Mouse (Mus musculus): ENCODE results near the gene Cbx6. TPM values are rescaled to one million over a fixed set of nuclear protein-coding genes. Genes with fewer than 3 reads are reported as not detected.

Cbx6 gene
- polyA plus RNA-seq, 1 experiment from 2014 or later = 31.2 TPM

DNA sequence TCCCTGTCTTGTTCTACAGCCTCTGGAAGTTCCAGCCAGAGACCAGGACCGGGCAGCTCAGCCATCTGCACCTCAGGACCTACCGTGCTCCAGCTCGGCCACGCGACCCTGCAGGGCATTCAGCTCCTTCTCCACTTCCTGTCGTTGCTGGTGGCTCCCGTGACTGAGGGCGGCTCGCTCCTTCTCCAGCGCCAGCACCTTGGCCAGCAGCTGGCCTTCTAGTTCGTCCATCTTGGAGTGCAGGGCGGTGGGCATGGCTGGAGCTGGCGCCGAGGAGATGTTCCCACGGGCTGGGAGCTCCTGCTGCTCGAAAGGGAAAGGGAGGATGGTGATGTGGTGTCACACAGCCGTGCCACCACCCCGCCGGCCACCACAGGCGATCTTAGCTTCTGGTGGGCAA is 40.3 kb downstream of the Cbx6 start:
- DNase-seq (ENCODE audit: low spot score) (no peak), ATAC-seq (replicated peaks; ENCODE audit: low FRiP score) (no peak)
- H3K9ac ChIP-seq (ENCODE audit: low read length) = no peak overlapping the region; the same call in 1 of the 2 replicates
- H3K9me3 ChIP-seq (ENCODE audit: control insufficient read depth, low read length) = no peaks in the 10 kb centered on the region
- no peak overlapping the region for H3K4me3 ChIP-seq (ENCODE audit: low read depth, low read length)
- no peak overlapping the region for H3K4me2 ChIP-seq (ENCODE audit: low read depth, low read length, severe bottlenecking)
- WGBS = 39% methylated on average over 20 of the region's 20 CpGs
- H3K27ac ChIP-seq (ENCODE audit: low read depth, low read length) = no peak overlapping the region
- H3K4me1 ChIP-seq (replicated peaks; ENCODE audit: control insufficient read depth, insufficient read depth, low read length) = 0 out of 2 replicates have a peak, but pooled peaks cover 2% of the 10 kb centered on the region
- H3K36me3 ChIP-seq (ENCODE audit: control insufficient read depth, insufficient read depth, low read length) = no peaks in the 10 kb centered on the region
- H3K27me3 ChIP-seq (ENCODE audit: control insufficient read depth, insufficient read depth, low read length) = no peaks in the 10 kb centered on the region

DNA sequence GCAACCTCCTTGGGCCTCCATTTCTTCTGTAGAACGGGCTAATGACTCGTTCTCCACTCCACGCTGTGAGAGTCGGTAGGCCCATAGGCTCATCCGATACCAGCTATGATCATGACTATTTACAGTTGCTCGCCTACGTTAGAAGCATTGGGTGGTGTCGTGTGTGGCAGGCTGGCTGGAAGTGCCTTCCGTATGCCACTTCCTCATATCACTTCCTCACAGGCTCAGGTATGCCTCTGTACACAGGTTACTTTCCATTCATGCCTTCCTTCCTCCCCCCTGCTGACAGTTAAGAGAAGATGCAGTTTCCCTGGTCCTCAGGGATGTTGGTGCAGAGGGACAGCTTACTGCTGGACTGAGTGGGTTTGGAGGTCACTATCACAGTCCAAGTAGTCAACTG is 41.4 kb downstream of the Cbx6 start:
- Histone ChIP-seq H3K27me3 (ENCODE audit: control insufficient read depth, insufficient read depth, low read length) (no peaks in the 10 kb centered on the region), H3K4me3 (ENCODE audit: low read depth, low read length) (no peak overlapping the region), H3K9me3 (ENCODE audit: control insufficient read depth, low read length) (no peaks in the 10 kb centered on the region), H3K27ac (ENCODE audit: low read depth, low read length) (no peak overlapping the region), H3K4me1 (replicated peaks; ENCODE audit: control insufficient read depth, insufficient read depth, low read length) (0 out of 2 replicates have a peak, but pooled peaks cover 2% of the 10 kb centered on the region), H3K4me2 (ENCODE audit: low read depth, low read length, severe bottlenecking) (no peak overlapping the region), H3K36me3 (ENCODE audit: control insufficient read depth, insufficient read depth, low read length) (no peaks in the 10 kb centered on the region), H3K9ac (ENCODE audit: low read length) (no peak overlapping the region)
- ATAC-seq (replicated peaks; ENCODE audit: low FRiP score) (no peak), DNase-seq (ENCODE audit: low spot score) (no peak)
- 93% methylated on average over 9 of the region's 9 CpGs for WGBS

DNA sequence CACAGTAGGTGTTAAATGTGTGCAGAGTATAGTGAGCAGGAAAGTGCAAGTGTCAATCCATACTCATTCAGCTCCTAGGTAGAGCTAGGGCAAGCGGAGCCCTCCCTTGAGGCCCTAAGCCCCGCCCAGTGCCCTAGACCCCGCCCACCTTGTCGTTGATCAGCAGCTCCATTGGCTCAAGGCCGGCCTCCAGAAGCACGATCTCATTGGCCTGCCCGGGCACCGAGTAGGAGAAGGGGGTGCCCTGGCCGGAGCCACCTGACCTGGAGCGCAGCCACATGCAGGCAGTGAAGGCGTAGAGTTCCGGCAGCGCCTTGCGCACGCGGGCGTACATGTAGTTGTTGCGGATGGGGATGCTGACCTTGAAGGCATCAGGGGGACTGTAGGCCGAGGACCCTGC is 42.0 kb downstream of the Cbx6 start:
- no peaks in the 10 kb centered on the region for H3K9me3 ChIP-seq (ENCODE audit: control insufficient read depth, low read length)
- 12% methylated on average over 19 of the region's 19 CpGs for WGBS
- no peak overlapping the region for H3K9ac ChIP-seq (ENCODE audit: low read length)
- no peak overlapping the region for H3K4me3 ChIP-seq (ENCODE audit: low read depth, low read length)
- H3K36me3 ChIP-seq (ENCODE audit: control insufficient read depth, insufficient read depth, low read length) = no peaks in the 10 kb centered on the region
- 0 out of 2 replicates have a peak, but pooled peaks cover 2% of the 10 kb centered on the region for H3K4me1 ChIP-seq (replicated peaks; ENCODE audit: control insufficient read depth, insufficient read depth, low read length)
- peak overlapping the region; percentile 18; the same call in 1 of the 2 replicates for H3K4me2 ChIP-seq (ENCODE audit: low read depth, low read length, severe bottlenecking)
- no peak overlapping the region for H3K27ac ChIP-seq (ENCODE audit: low read depth, low read length)
- peak; percentile 62 for DNase-seq (ENCODE audit: low spot score)
- H3K27me3 ChIP-seq (ENCODE audit: control insufficient read depth, insufficient read depth, low read length) = no peaks in the 10 kb centered on the region
- no peak for ATAC-seq (replicated peaks; ENCODE audit: low FRiP score)

DNA sequence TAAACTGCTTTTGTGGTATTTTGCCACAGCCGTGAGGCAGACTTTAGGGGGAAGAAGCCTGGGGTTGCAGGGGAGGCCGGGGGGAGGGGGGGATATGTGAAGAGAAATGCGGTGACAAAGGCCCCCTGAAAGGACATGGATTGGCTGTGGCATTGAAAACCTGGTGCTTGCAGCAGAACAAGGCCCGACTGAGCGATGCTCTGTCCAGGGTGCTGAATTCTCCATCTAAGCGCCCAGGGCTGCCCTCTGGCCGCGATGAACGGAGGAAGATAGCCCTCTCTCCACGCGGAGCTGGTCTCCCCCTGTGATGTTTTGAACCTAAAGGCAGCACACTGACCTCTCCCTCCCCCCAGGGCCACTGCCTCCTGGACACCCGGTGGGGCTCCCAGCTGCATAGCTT is 43.0 kb downstream of the Cbx6 start:
- no peak overlapping the region for H3K4me2 ChIP-seq (ENCODE audit: low read depth, low read length, severe bottlenecking)
- no peaks in the 10 kb centered on the region for H3K36me3 ChIP-seq (ENCODE audit: control insufficient read depth, insufficient read depth, low read length)
- WGBS = 3% methylated on average over 12 of the region's 12 CpGs
- no peaks in the 10 kb centered on the region for H3K9me3 ChIP-seq (ENCODE audit: control insufficient read depth, low read length)
- no peaks in the 10 kb centered on the region for H3K27me3 ChIP-seq (ENCODE audit: control insufficient read depth, insufficient read depth, low read length)
- no peak overlapping the region for H3K4me3 ChIP-seq (ENCODE audit: low read depth, low read length)
- peak; percentile 83 for DNase-seq (ENCODE audit: low spot score)
- no peak overlapping the region for H3K27ac ChIP-seq (ENCODE audit: low read depth, low read length)
- no peak overlapping the region for H3K9ac ChIP-seq (ENCODE audit: low read length)
- 0 out of 2 replicates have a peak, but pooled peaks cover 2% of the 10 kb centered on the region for H3K4me1 ChIP-seq (replicated peaks; ENCODE audit: control insufficient read depth, insufficient read depth, low read length)
- ATAC-seq (replicated peaks; ENCODE audit: low FRiP score) = no peak

DNA sequence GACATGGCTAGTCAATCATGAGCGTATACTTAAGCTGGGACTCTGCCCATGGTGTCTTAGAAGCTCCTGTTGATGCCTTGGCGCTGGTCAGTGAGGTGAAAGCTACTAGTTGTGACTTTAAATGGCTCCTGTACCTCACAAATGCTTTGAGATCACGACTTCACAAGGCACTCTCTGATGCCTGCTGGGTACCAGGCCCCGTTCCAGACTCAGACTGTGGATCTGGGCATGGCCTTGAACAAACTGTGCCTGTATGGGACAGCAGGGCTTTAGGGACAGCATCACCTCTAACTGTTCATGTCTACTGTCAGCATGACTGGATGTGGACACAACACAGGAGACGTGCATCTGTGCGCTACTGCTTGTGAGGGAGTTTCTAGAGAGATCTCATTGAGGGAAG is 43.6 kb downstream of the Cbx6 start:
- DNase-seq (ENCODE audit: low spot score) (no peak), ATAC-seq (replicated peaks; ENCODE audit: low FRiP score) (no peak)
- H3K9ac ChIP-seq (ENCODE audit: low read length) = no peak overlapping the region
- H3K27ac ChIP-seq (ENCODE audit: low read depth, low read length) = no peak overlapping the region
- no peak overlapping the region for H3K4me2 ChIP-seq (ENCODE audit: low read depth, low read length, severe bottlenecking)
- no peaks in the 10 kb centered on the region for H3K27me3 ChIP-seq (ENCODE audit: control insufficient read depth, insufficient read depth, low read length)
- H3K36me3 ChIP-seq (ENCODE audit: control insufficient read depth, insufficient read depth, low read length) = no peaks in the 10 kb centered on the region
- no peaks in the 10 kb centered on the region for H3K9me3 ChIP-seq (ENCODE audit: control insufficient read depth, low read length)
- 0 out of 2 replicates have a peak, but pooled peaks cover 2% of the 10 kb centered on the region for H3K4me1 ChIP-seq (replicated peaks; ENCODE audit: control insufficient read depth, insufficient read depth, low read length)
- H3K4me3 ChIP-seq (ENCODE audit: low read depth, low read length) = no peak overlapping the region
- 84% methylated on average over 6 of the region's 6 CpGs for WGBS

DNA sequence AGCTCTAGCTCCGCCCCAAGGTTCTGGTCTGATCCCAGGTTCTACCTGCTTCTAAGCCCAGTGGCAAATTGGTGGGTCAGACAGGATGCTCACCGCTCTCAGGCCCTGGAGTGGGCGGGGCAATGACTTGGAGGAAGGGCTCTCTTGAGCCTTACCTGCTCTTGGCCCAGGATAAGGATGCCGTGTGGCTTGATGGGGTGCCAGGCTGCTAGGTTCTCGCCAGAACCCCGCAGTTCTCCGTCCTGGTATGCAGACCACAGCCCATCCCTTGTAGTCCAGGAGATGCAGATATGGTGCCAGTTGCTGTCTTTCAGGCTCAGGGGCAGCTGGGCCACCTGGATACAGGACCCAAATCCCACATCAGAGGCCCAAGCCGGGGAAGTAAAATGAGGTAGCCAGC is 44.4 kb downstream of the Cbx6 start:
- H3K4me1 ChIP-seq (replicated peaks; ENCODE audit: control insufficient read depth, insufficient read depth, low read length) = 0 out of 2 replicates have a peak, but pooled peaks cover 2% of the 10 kb centered on the region
- H3K9me3 ChIP-seq (ENCODE audit: control insufficient read depth, low read length) = no peaks in the 10 kb centered on the region
- H3K4me2 ChIP-seq (ENCODE audit: low read depth, low read length, severe bottlenecking) = no peak overlapping the region
- DNase-seq (ENCODE audit: low spot score) (no peak), ATAC-seq (replicated peaks; ENCODE audit: low FRiP score) (no peak)
- H3K36me3 ChIP-seq (ENCODE audit: control insufficient read depth, insufficient read depth, low read length) = no peaks in the 10 kb centered on the region
- H3K9ac ChIP-seq (ENCODE audit: low read length) = no peak overlapping the region
- no peak overlapping the region for H3K4me3 ChIP-seq (ENCODE audit: low read depth, low read length)
- no peak overlapping the region for H3K27ac ChIP-seq (ENCODE audit: low read depth, low read length)
- 59% methylated on average over 8 of the region's 8 CpGs for WGBS
- H3K27me3 ChIP-seq (ENCODE audit: control insufficient read depth, insufficient read depth, low read length) = no peaks in the 10 kb centered on the region

DNA sequence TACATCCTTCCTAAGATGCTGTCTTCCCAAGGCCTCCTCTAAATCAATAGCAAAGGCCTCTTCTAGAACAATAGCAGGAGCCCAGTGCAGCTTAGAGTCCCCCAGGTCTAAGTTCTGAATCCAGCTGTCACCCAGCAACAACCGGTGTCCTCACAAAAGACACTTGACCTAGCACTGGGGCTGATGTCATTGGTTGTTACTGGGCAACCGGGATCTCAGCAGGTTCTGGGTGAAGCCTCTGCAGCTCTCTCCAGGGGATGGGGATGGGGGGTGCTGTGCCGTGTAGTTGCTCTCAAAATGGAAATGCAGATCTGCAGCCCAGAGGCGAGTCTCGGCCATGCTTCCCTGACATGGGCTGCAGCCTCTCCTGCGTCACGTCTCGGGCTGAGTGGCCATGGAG is 46.7 kb downstream of the Cbx6 start:
- Histone ChIP-seq H3K27me3 (ENCODE audit: control insufficient read depth, insufficient read depth, low read length) (no peaks in the 10 kb centered on the region), H3K9ac (ENCODE audit: low read length) (no peak overlapping the region), H3K4me3 (ENCODE audit: low read depth, low read length) (no peak overlapping the region), H3K9me3 (ENCODE audit: control insufficient read depth, low read length) (no peaks in the 10 kb centered on the region), H3K27ac (ENCODE audit: low read depth, low read length) (no peak overlapping the region), H3K36me3 (ENCODE audit: control insufficient read depth, insufficient read depth, low read length) (no peaks in the 10 kb centered on the region), H3K4me2 (ENCODE audit: low read depth, low read length, severe bottlenecking) (no peak overlapping the region), H3K4me1 (replicated peaks; ENCODE audit: control insufficient read depth, insufficient read depth, low read length) (no peaks in the 10 kb centered on the region)
- DNase-seq (ENCODE audit: low spot score) = no peak
- no peak for ATAC-seq (replicated peaks; ENCODE audit: low FRiP score)
- WGBS = 41% methylated on average over 8 of the region's 8 CpGs

DNA sequence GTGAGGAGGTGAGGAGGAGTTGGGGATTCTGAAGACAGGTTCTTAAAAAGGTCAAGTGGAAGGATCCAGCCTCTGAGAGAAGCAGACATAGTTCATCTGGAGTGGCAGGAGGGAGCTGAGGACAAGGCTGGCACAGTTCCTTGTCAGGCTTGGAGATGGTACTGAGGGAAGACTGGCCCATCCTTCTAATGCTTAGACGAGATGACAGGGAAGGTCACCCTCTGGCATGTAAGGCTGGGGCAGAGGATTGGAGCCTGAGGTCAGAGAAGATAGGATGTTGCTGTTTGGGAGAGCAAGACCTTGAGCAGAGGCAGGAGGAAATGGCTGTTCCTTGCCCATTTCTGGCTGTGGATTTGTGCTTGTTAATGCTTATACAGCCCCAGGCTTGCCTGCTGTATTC is 49.4 kb downstream of the Cbx6 start:
- no peak for DNase-seq (ENCODE audit: low spot score)
- H3K27ac ChIP-seq (ENCODE audit: low read depth, low read length) = no peak overlapping the region
- H3K4me3 ChIP-seq (ENCODE audit: low read depth, low read length) = no peak overlapping the region
- no peaks in the 10 kb centered on the region for H3K4me1 ChIP-seq (replicated peaks; ENCODE audit: control insufficient read depth, insufficient read depth, low read length)
- no peak for ATAC-seq (replicated peaks; ENCODE audit: low FRiP score)
- no peaks in the 10 kb centered on the region for H3K9me3 ChIP-seq (ENCODE audit: control insufficient read depth, low read length)
- H3K4me2 ChIP-seq (ENCODE audit: low read depth, low read length, severe bottlenecking) = no peak overlapping the region
- H3K9ac ChIP-seq (ENCODE audit: low read length) = no peak overlapping the region
- WGBS = 80% methylated on average over 1 of the region's 1 CpGs
- no peaks in the 10 kb centered on the region for H3K36me3 ChIP-seq (ENCODE audit: control insufficient read depth, insufficient read depth, low read length)
- H3K27me3 ChIP-seq (ENCODE audit: control insufficient read depth, insufficient read depth, low read length) = no peaks in the 10 kb centered on the region

DNA sequence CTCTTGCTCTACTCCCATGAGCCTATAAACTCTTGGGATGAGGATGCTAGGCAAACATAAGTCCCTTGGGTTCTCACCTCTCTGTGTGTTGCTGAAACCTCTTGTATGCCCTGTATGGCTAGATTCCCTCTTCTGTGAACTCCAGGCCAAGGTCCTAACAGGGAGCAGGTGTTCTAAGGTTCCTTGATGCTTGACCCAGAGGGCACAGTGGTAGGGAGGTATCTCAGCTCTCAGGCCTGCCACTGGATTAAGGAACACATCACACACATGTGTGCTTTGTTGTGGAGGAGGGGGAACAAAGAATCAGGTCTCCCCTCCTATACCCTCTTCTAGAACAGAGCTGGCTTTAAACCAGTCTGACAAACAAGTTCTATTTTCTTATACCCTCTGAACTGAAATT is 56.7 kb downstream of the Cbx6 start, which contains the start of gene Dnal4:
TSS of gene Dnal4 (minus strand) at position 101 of the 400 bp plus-strand sequence.
- H3K27ac ChIP-seq (ENCODE audit: low read depth, low read length) = no peak within 1 kb of the TSS
- DNase-seq (ENCODE audit: low spot score) = no peak
- no peaks in the 10 kb centered on the region for H3K27me3 ChIP-seq (ENCODE audit: control insufficient read depth, insufficient read depth, low read length)
- peaks cover 5% of the 10 kb centered on the region; the same call in 1 of the 2 replicates for H3K4me1 ChIP-seq (replicated peaks; ENCODE audit: control insufficient read depth, insufficient read depth, low read length)
- no peak within 1 kb of the TSS for H3K9ac ChIP-seq (ENCODE audit: low read length)
- ATAC-seq (replicated peaks; ENCODE audit: low FRiP score) = no peak
- H3K36me3 ChIP-seq (ENCODE audit: control insufficient read depth, insufficient read depth, low read length) = no peaks in the 10 kb centered on the region
- H3K9me3 ChIP-seq (ENCODE audit: control insufficient read depth, low read length) = no peaks in the 10 kb centered on the region
- H3K4me2 ChIP-seq (ENCODE audit: low read depth, low read length, severe bottlenecking) = no peak within 1 kb of the TSS
- no peak within 1 kb of the TSS for H3K4me3 ChIP-seq (ENCODE audit: low read depth, low read length)

Measured in forebrain, embryonic 11.5 days (tissue).